Mouse (Mus musculus) cerebellum, adult 2 months (tissue): Measurements from ENCODE around the gene Cish.

Experiments
- CTCF ChIP-seq: fragments of 200-500 bp; IDR thresholded peaks from 2 replicates; pipeline ENCODE4 v1.5.1; 2011; ENCODE audit warnings: low read depth, mild to moderate bottlenecking, control low read depth, low read length, moderate library complexity, borderline replicate concordance; ENCODE audit not compliant: insufficient read depth
- POLR2A ChIP-seq: fragments of 200-500 bp; IDR thresholded peaks from 2 replicates; pipeline ENCODE4 v1.6.1; 2011; ENCODE audit warnings: low read length, control low read depth, borderline replicate concordance; ENCODE audit not compliant: insufficient read depth

GRCm38 (mm10) chr9:107335046-107335445 is 39.2 kb downstream of the Cish start:
- no peak for TF ChIP-seq POLR2A
- no peak for TF ChIP-seq CTCF
